Mouse (Mus musculus) kidney, embryonic 16.5 days (tissue): Measurements from ENCODE around the gene Slc4a1. TPM values are rescaled to one million over a fixed set of nuclear protein-coding genes. Genes with fewer than 3 reads are reported as not detected.

Experiments
- ATAC-seq: fragments of 200-750 bp; cut with Nextera tagmentation; 2 replicates; pipeline ENCODE4 v1.8.0; 2017; ENCODE audit warnings: moderate TSS enrichment; ENCODE audit not compliant: low FRiP score, low TSS enrichment
- H3K27ac ChIP-seq: fragments of 300-500 bp; sonication (generic); 2 replicates; pipeline ENCODE4 v1.5.1; 2014; ENCODE audit warnings: low read length
- H3K27me3 ChIP-seq: fragments of 300-500 bp; sonication (generic); 2 replicates; pipeline ENCODE4 v1.6.1; 2014; ENCODE audit warnings: low read length, control low read depth, mixed read lengths; ENCODE audit not compliant: insufficient read depth
- H3K36me3 ChIP-seq: fragments of 300-500 bp; sonication (generic); 2 replicates; pipeline ENCODE4 v1.6.1; 2014; ENCODE audit warnings: low read length, control low read depth, mixed read lengths; ENCODE audit not compliant: insufficient read depth
- H3K4me1 ChIP-seq: fragments of 300-500 bp; sonication (generic); 2 replicates; pipeline ENCODE4 v1.6.1; 2014; ENCODE audit warnings: low read length, control low read depth, mixed read lengths; ENCODE audit not compliant: insufficient read depth
- H3K4me2 ChIP-seq: fragments of 300-500 bp; sonication (generic); replicated peaks from 2 replicates; pipeline ENCODE4 v1.6.1; 2014; ENCODE audit warnings: low read depth, low read length
- H3K4me3 ChIP-seq: fragments of 300-500 bp; sonication (generic); 2 replicates; pipeline ENCODE4 v1.5.1; 2014; ENCODE audit warnings: mild to moderate bottlenecking, low read length
- H3K9ac ChIP-seq: fragments of 300-500 bp; sonication (generic); replicated peaks from 2 replicates; pipeline ENCODE4 v1.6.1; 2014; ENCODE audit warnings: low read length
- H3K9me3 ChIP-seq: fragments of 300-500 bp; sonication (generic); 2 replicates; pipeline ENCODE4 v1.6.1; 2016; ENCODE audit warnings: low read length, control low read depth
- WGBS: fragments of 180-500 bp; shearing (Covaris S2); extraction: QIAGEN DNeasy Blood & Tissue Kit; methylation state at CpG from one replicate; pipeline ENCODE4 v1.1.7; 2014; 5-methylcytosine and 5-hydroxymethylcytosine counted together
- polyA plus RNA-seq: library from polyadenylated mRNA; unstranded; fragments of >200 nt; fragmentation: Nextera tagmentation; extraction: Ambion mirVana; gene quantifications from 2 replicates; pipeline ENCODE4 v1.2.1, GENCODE M21; 2015

Gene Slc4a1
- polyA plus RNA-seq, 1 experiment from 2014 or later = 9.0 TPM

- ATAC-seq = no peak
- H3K36me3 ChIP-seq = no peaks in the 10 kb centered on the region
- H3K9me3 ChIP-seq = no peaks in the 10 kb centered on the region
- 0 out of 2 replicates have a peak, but pooled peaks cover 13% of the 10 kb centered on the region for H3K4me1 ChIP-seq
- H3K4me2 ChIP-seq = no peak overlapping the region
- no peaks in the 10 kb centered on the region; the same call in 1 of the 2 replicates for H3K27me3 ChIP-seq
- H3K27ac ChIP-seq = no peak overlapping the region
- H3K9ac ChIP-seq = no peak overlapping the region
- 9% methylated on average over 8 of the region's 8 CpGs for WGBS
- H3K4me3 ChIP-seq = no peak overlapping the region
Measured at GRCm38 (mm10) chr11:102353021-102353431, 13.0 kb downstream of the Slc4a1 start.

- H3K4me1 ChIP-seq = 0 out of 2 replicates have a peak, but pooled peaks cover 13% of the 10 kb centered on the region
- no peak overlapping the region for H3K9ac ChIP-seq
- H3K4me2 ChIP-seq = no peak overlapping the region
- H3K9me3 ChIP-seq = no peaks in the 10 kb centered on the region
- H3K27me3 ChIP-seq = no peaks in the 10 kb centered on the region; the same call in 1 of the 2 replicates
- H3K4me3 ChIP-seq = no peak overlapping the region
- no peak overlapping the region for H3K27ac ChIP-seq
- 50% methylated on average over 5 of the region's 5 CpGs for WGBS
- ATAC-seq = no peak
- no peaks in the 10 kb centered on the region for H3K36me3 ChIP-seq
Measured at GRCm38 (mm10) chr11:102352378-102352777, 13.6 kb downstream of the Slc4a1 start.

GRCm38 (mm10) chr11:102350981-102351523, 15.0 kb downstream of the Slc4a1 start:
- no peak overlapping the region for H3K27ac ChIP-seq

GRCm38 (mm10) chr11:102350416-102350815, 15.6 kb downstream of the Slc4a1 start:
- ATAC-seq = no peak
- Histone ChIP-seq H3K4me1 (0 out of 2 replicates have a peak, but pooled peaks cover 13% of the 10 kb centered on the region), H3K36me3 (no peaks in the 10 kb centered on the region), H3K9ac (no peak overlapping the region), H3K9me3 (no peaks in the 10 kb centered on the region), H3K4me3 (no peak overlapping the region), H3K27me3 (no peaks in the 10 kb centered on the region; the same call in 1 of the 2 replicates), H3K4me2 (no peak overlapping the region), H3K27ac (no peak overlapping the region)
- 74% methylated on average over 4 of the region's 4 CpGs for WGBS

More at GRCm38 (mm10) chr11:102350981-102351523, 15.0 kb downstream of the Slc4a1 start:
- no peak for ATAC-seq
- no peaks in the 10 kb centered on the region; the same call in 1 of the 2 replicates for H3K27me3 ChIP-seq
- WGBS = 78% methylated on average over 17 of the region's 17 CpGs
- H3K4me1 ChIP-seq = 0 out of 2 replicates have a peak, but pooled peaks cover 13% of the 10 kb centered on the region
- no peak overlapping the region for H3K4me2 ChIP-seq
- H3K36me3 ChIP-seq = no peaks in the 10 kb centered on the region
- no peaks in the 10 kb centered on the region for H3K9me3 ChIP-seq
- H3K9ac ChIP-seq = no peak overlapping the region
- H3K4me3 ChIP-seq = no peak overlapping the region

- Histone ChIP-seq H3K27me3 (no peaks in the 10 kb centered on the region; the same call in 1 of the 2 replicates), H3K4me3 (no peak overlapping the region), H3K9ac (no peak overlapping the region), H3K4me1 (0 out of 2 replicates have a peak, but pooled peaks cover 13% of the 10 kb centered on the region), H3K36me3 (no peaks in the 10 kb centered on the region), H3K9me3 (no peaks in the 10 kb centered on the region), H3K4me2 (no peak overlapping the region), H3K27ac (no peak overlapping the region)
- 83% methylated on average over 3 of the region's 3 CpGs for WGBS
- ATAC-seq = peak; percentile 55; the same call in 1 of the 2 replicates
Measured at GRCm38 (mm10) chr11:102349189-102349954, 16.6 kb downstream of the Slc4a1 start.

GRCm38 (mm10) chr11:102348771-102349170, 17.2 kb downstream of the Slc4a1 start:
- ATAC-seq = no peak
- H3K4me2 ChIP-seq = no peak overlapping the region
- H3K9me3 ChIP-seq = no peaks in the 10 kb centered on the region
- no peaks in the 10 kb centered on the region for H3K36me3 ChIP-seq
- H3K27me3 ChIP-seq = no peaks in the 10 kb centered on the region; the same call in 1 of the 2 replicates
- H3K27ac ChIP-seq = no peak overlapping the region
- H3K4me1 ChIP-seq = 0 out of 2 replicates have a peak, but pooled peaks cover 13% of the 10 kb centered on the region
- H3K4me3 ChIP-seq = no peak overlapping the region
- WGBS = 77% methylated on average over 11 of the region's 11 CpGs
- no peak overlapping the region for H3K9ac ChIP-seq

GRCm38 (mm10) chr11:102348101-102348585, 17.9 kb downstream of the Slc4a1 start:
- no peak for ATAC-seq

GRCm38 (mm10) chr11:102347683-102348082, 18.3 kb downstream of the Slc4a1 start:
- WGBS = 82% methylated on average over 5 of the region's 5 CpGs
- ATAC-seq = no peak
- H3K27ac ChIP-seq = no peak overlapping the region

More at GRCm38 (mm10) chr11:102348101-102348585, 17.9 kb downstream of the Slc4a1 start:
- H3K9ac ChIP-seq = no peak overlapping the region
- no peak overlapping the region for H3K4me3 ChIP-seq
- no peak overlapping the region for H3K4me2 ChIP-seq
- H3K27me3 ChIP-seq = no peaks in the 10 kb centered on the region; the same call in 1 of the 2 replicates
- no peaks in the 10 kb centered on the region for H3K36me3 ChIP-seq
- no peaks in the 10 kb centered on the region for H3K9me3 ChIP-seq
- 92% methylated on average over 7 of the region's 7 CpGs for WGBS
- H3K4me1 ChIP-seq = 0 out of 2 replicates have a peak, but pooled peaks cover 12% of the 10 kb centered on the region
- no peak overlapping the region for H3K27ac ChIP-seq

GRCm38 (mm10) chr11:102346926-102347325, 19.1 kb downstream of the Slc4a1 start:
- no peaks in the 10 kb centered on the region for H3K36me3 ChIP-seq
- H3K9me3 ChIP-seq = no peaks in the 10 kb centered on the region
- no peak overlapping the region for H3K9ac ChIP-seq
- no peak overlapping the region for H3K4me3 ChIP-seq
- whole genome bisulfite sequencing = 59% methylated on average over 5 of the region's 5 CpGs
- ATAC-seq = no peak
- no peak overlapping the region for H3K27ac ChIP-seq
- no peak overlapping the region for H3K4me2 ChIP-seq
- no peaks in the 10 kb centered on the region for H3K27me3 ChIP-seq
- 0 out of 2 replicates have a peak, but pooled peaks cover 4% of the 10 kb centered on the region for H3K4me1 ChIP-seq

More at GRCm38 (mm10) chr11:102347683-102348082, 18.3 kb downstream of the Slc4a1 start:
- Histone ChIP-seq H3K4me1 (0 out of 2 replicates have a peak, but pooled peaks cover 8% of the 10 kb centered on the region), H3K4me3 (no peak overlapping the region), H3K27me3 (no peaks in the 10 kb centered on the region), H3K4me2 (no peak overlapping the region), H3K9me3 (no peaks in the 10 kb centered on the region), H3K9ac (no peak overlapping the region), H3K36me3 (no peaks in the 10 kb centered on the region)
